Mouse (Mus musculus): ENCODE measurements around the gene Gm20708.

The Gm20708 gene

GRCm38 (mm10) chr11:117870688-117871365 lies 61.4 kb downstream of the Gm20708 start:
- peak; percentile 88 for DNase-seq (ENCODE audit: low spot score)

- DNase-seq (ENCODE audit: low spot score): no peak
These were observed 61.9 kb downstream of the Gm20708 start for GRCm38 (mm10) chr11:117871376-117871775.

GRCm38 (mm10) chr11:117871911-117872584 lies 62.6 kb downstream of the Gm20708 start:
- no peak for DNase-seq (ENCODE audit: low spot score)

GRCm38 (mm10) chr11:117872861-117873608 lies 63.6 kb downstream of the Gm20708 start, which contains the start of gene Tha1:
Gene Tha1 (minus strand): TSS chr11:117873481.
- DNase-seq (ENCODE audit: low spot score): peak; percentile 88

- peak; percentile 44 for DNase-seq (ENCODE audit: low spot score)
These were observed 65.0 kb downstream of the Gm20708 start for GRCm38 (mm10) chr11:117874419-117874818.

- no peak for DNase-seq (ENCODE audit: low spot score)
These were observed 66.2 kb downstream of the Gm20708 start for GRCm38 (mm10) chr11:117875681-117876080.

GRCm38 (mm10) chr11:117877917-117878745 lies 68.7 kb downstream of the Gm20708 start:
- DNase-seq (ENCODE audit: low spot score): peak; percentile 32

- DNase-seq (ENCODE audit: low spot score): no peak
These were observed 69.4 kb downstream of the Gm20708 start for GRCm38 (mm10) chr11:117878892-117879291.

- DNase-seq (ENCODE audit: low spot score): no peak
These were observed 70.2 kb downstream of the Gm20708 start for GRCm38 (mm10) chr11:117879676-117880075.

- peak; percentile 63 for DNase-seq (ENCODE audit: low spot score)
These were observed 71.0 kb downstream of the Gm20708 start for GRCm38 (mm10) chr11:117880336-117880976.

- DNase-seq (ENCODE audit: low spot score): peak; percentile 47
These were observed 71.5 kb downstream of the Gm20708 start for GRCm38 (mm10) chr11:117880977-117881358.

- DNase-seq (ENCODE audit: low spot score): peak; percentile 56
These were observed 72.3 kb downstream of the Gm20708 start for GRCm38 (mm10) chr11:117881787-117882186.

GRCm38 (mm10) chr11:117882208-117882607 lies 72.7 kb downstream of the Gm20708 start:
- peak; percentile 61 for DNase-seq (ENCODE audit: low spot score)

- DNase-seq (ENCODE audit: low spot score): no peak
These were observed 76.5 kb downstream of the Gm20708 start for GRCm38 (mm10) chr11:117886000-117886399.

- no peak for DNase-seq (ENCODE audit: low spot score)
These were observed 78.8 kb downstream of the Gm20708 start for GRCm38 (mm10) chr11:117888168-117888852.

- no peak for DNase-seq (ENCODE audit: low spot score)
These were observed 79.7 kb downstream of the Gm20708 start for GRCm38 (mm10) chr11:117888853-117889822.

All from adipocyte (in vitro differentiated cells).